Mouse (Mus musculus) layer of hippocampus, adult 8-10 months (tissue): ENCODE data around the gene Tmem143. TPM values are rescaled to one million over a fixed set of nuclear protein-coding genes. Genes with fewer than 3 reads are reported as not detected.
"Not testable (repeated sequence)": the region's sequence is repeated elsewhere in the genome, so short reads cannot be mapped to it uniquely, and the experiment has no call there.

Source experiments
- DNase-seq, 2 experiments: peaks; one replicate each; pipeline ENCODE4 v3.0.0; 2022; ENCODE audit warnings: low spot score in 2 of 2
- total RNA-seq, 4 experiments: library from RNA; stranded (reverse); gene quantifications; 2 replicates each; pipeline ENCODE4 v1.2.4; 2022

The Tmem143 gene
- total RNA-seq, 4 experiments from 2014 or later: 19.8 to 24.1 (median 21.2) TPM

DNA sequence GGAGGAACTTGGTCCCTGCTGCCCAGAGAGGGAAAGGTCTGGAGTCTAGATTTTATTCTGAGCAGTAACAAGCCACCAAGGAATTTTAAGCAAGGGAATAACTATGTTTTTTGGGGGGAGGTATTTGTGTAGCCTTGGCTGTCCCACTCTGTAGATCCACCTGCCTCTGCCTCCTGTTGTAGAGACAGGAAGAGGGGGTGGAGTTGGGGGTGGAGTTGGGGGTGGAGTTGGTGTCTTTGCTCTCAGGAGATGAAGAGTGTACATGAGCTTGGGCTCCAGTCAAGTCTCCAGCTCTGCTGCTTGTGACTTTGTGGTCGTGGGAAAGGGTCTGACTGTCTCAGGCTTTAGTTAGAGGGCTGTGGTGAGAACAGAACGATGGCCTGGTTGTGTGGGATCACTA lies 15.7 kb upstream of the Tmem143 start:
- no peak for DNase-seq

DNA sequence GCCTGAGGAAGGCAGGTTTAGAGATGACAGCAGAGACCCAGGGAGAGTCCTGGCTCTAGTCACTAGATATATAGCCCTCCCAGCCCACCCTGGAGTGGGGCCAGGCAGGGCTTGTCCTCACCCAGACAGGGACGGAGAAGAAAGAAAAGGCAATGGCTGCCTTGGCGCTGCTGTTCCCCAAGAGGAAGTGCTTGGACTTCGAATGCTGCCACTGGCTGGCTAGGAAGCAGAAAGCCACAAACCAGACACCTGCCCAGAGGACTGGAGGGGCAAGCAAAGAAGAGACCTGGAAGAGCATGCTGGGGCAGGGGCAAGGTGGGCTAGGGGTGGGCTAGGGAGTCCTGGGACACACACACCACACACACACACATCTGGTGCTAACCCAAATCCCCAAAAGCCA lies 9.5 kb upstream of the Tmem143 start:
- no peak for DNase-seq

DNA sequence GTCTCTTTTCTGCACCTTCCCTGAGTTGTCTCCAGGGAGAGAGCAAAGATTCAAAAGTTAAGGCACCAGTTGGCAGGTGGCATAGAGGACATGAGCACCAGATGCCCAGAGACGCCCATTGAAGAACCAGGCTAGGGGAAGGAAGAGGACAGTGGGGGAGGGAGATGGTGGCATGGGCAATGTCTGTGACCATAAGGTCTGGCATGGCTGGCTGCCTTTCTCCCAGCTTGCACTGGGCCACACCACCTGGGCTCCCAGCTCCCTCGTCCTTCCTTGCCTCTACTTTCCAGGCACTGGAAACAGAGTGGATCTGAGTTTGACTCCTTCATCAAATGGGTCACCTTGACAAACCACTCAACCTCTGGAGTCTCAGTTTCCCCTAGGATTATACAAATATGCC lies 4.1 kb upstream of the Tmem143 start:
- DNase-seq: no peak

DNA sequence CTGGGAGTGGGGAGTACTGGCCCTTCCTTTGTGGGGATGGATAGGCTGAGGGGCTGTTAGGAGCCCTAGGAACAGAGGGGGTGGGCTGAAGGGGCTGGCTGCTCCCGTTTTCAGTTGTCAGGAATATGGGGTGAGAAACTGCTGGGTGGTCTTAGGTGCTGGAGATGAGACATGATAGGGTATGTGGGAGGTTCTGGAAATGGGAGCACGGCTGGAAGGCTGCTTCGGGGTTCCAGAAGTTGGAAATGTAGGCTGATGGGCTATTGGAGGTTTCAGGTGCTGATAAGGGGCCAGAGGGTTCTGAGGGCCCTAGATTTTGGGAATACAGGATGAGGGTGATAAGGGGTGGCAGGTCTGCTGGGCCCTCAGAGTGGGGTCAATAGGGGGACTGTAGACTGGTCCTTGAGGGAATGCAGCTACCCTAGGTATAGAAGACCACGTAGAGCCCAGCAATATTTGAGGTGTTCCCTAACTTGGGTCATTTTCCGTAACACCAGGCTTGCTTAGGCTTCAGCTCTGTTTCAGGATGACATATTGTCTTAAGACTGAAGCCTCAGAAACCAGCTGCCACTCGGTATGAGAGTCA lies 717 bp upstream of the Tmem143 start:
- no peak for DNase-seq

DNA sequence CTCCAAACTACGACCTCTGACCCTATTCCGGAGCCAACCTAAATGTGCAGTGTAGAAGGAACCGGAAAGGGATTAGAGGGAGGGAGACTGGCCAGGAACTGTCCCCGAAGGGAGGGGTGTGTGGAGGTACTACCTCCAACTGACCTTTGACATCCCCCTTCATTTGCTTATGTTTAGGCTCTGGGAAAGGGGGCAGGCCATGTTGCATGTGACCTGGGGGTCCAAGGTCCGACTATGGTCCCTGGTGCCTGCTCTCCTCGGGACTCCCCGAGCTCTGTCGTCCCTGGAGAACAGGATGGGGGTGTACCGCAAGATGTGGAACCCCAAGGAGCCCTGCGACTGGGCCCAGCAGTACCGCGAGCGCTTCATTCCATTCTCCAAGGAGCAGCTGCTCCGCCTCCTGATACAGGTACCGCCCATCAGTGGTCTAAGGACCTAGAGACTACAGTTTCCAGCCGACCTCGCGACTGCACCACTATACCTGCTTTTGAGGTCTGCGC lies 567 bp downstream of the Tmem143 start:
- DNase-seq: peak; percentile 56 to 65

DNA sequence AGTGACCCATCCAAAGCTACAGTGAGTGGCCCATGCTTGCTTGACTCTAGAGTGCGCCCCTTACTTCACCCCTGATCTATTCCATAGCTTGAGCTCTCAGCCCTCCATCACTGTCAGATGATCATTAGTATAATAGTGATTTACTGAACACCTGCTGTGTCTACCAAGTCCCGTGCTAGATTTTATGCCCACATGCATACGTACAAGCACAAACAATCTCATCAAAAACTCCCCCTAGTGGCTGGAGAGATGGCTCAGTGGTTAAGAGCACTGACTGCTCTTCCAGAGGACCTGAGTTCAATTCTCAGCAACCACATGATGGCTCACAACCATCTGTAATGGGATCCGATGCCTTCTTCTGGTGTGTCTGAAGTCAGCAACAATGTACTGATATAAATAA lies 1.4 kb downstream of the Tmem143 start:
- DNase-seq: not testable (repeated sequence)

DNA sequence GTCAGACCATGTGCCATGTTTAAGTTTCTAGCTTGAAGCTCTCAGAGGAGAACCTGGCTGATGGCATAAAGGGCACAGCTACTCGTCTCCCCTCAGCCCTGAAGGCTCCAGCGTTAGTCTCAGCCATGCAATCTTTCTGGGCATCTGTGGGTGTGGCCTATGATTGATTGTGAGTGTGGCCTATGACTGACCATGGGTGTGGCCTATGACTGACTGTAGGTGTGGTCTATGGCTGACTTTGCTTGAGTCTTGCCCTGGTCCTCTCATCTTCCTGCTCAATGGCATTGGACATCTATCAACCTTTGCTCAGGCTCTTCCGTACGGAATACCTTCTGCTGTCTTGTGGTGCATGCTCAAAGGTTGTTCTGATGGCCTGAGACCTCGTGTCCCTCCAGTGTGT lies 4.8 kb downstream of the Tmem143 start:
- DNase-seq: no peak

DNA sequence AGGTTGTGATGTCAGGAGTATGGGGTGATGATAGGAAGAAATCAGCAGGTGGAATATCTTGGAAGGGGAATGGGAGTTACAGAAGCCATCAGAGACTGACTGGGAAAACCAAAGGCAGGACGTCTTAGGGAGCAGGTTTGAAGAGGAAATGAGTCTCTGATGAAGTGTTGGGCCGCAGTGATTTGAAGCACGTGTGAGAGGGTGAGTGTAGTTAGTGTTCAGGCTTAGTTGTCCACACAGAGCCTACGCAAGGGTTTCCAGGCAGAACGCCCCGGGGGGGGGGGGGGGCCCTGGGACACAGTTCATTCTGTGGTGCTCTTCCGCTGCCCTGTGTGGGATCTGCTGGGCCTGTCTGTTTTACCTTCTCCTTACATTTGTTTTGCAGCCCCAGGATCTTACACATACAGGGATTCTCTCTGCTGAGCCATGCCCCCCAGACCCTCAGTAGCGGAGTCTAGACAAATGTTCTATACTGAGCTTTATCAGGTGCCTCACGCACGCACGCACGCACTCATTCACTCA lies 5.8 kb downstream of the Tmem143 start:
- no peak for DNase-seq

DNA sequence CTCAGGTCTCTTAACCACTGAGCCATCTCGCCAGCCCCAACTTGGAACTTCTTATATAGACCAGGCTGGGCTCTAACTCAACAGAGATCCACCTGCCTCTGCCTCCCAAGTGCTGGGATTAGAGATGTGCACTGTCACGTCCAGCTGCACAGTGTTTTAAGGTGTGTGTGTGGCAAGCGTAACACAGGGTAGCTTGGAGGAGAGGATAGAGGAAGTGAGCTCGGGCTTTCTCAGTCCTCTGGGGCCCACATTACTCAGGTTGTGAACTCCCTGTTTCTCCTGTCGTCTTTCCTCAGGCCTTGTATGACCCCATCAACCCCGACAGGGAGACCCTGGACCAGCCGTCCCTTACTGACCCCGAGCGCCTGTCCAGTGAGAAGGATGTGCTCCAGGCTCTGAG lies 9.9 kb downstream of the Tmem143 start:
- DNase-seq: no peak

DNA sequence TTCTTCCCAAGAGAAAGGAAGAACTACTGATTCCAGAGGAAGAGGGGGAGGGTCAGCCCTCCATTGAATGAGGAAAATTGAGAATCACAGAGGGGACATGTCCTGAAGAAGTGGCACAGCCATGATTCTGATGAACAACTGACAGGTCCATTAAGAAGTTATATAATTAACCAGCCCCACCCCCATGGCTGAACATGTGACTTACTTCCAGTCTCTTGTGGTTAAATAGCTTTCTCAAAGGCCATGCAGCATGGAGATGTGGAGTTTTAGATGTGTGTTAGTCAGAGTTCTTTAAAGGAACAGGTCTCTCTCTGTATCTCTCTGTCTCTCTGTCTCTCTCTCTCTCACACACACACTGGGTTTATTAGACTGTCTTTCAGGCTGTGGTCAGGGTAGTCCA lies 11.6 kb downstream of the Tmem143 start:
- DNase-seq: no peak

DNA sequence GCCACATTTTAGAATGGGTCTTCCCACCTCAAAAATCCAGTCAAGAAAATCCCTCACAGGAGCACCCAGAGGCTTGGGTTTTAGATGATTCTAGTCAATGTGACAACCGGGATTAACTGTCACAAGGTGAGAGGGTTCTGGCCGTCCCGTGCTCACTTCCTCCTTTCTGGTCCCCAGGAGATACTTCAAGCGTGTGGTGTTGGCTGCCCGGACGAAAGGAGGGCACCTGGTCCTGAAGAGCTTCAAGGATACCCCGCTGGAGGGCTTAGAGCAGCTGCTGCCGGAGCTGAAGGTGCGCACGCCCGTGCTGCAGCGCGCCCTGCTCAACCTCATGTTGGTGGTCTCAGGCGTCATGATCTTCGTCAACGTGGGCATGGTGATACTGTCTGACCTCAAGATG lies 12.4 kb downstream of the Tmem143 start:
- DNase-seq: no peak

DNA sequence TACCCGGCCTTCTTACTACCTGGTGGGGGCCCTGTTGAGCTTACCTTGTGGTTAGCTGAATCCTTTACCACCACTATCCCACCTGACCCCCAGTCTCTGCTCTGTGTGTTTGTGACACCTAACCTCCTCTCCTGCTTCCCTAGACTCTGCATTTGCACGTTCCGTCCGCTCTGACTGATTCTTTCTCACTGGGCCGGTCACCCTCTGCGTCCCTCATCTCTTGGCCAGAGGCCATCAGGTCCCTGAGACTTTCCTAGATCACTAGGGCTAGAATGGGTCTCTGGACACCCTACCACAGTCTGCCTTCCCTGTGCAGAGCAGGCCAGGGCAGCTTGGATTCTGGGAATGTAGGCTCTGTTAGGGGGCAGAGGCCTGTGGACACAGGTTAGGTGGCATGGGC lies 17.3 kb downstream of the Tmem143 start:
- DNase-seq: no peak

DNA sequence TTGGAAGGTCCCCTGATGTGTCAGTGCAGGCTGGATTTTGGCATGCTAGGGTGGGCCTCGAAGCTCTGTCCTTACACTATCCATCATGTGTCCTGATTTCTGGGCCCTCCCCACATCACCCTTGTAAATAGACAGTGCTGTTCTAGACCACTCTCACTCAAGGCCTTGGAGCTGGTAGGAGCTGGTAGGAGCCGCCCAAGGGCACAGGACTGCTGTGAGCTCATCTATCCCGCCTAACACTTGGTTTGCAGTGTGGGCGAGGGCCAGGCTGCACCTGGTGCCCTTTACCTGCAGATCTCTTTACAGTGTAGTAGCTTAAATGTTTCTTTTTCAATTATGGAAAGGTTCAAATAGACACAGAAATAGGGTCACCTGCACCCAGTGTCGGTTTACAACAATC lies 18.3 kb downstream of the Tmem143 start:
- DNase-seq: no peak

DNA sequence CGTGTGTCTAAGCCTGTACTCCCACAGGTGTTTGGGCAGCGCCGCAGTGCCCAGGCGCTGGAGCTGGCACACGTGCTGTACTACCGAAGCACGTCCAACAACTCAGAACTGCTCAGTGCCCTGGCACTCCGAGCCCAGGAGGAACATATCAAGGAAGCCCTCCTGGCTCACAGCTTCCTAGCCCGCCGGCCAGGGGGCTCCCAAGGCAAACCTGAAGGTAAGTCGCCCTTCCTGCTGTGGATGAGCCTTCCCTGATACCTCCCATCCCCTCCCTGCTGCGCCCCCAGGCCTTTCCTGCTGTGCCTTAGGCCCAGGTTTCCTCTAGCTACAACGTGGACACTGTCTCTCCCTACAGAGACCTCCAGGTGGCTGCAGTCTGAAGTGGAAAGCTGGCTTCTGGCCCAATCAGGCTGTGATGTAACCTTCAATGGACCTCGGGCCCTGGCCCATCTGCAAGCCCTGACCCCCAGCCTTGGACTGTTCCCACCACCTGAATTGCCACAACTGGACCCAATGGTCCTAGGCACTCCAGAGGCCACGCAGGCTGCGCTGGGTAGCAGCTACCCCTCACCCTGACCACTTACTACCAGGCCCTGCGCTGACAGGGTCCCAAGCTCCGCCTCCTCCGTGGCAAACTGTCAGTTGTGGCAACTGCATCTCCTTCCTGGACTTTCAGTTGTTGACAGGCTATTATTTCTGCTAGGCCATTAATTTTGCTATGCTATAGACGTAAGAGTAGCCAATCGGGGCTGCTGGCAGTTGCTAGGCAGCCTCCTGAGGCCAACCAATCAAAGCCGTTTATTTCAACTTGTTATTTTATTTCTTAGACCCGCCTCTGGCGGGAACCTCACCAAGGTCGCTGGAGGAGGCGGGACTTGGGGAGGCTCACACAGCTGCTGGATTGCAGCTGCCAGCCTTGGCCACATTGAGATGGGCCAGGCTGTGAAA lies 19.6 kb downstream of the Tmem143 start:
- DNase-seq: peak; percentile 74 to 82

DNA sequence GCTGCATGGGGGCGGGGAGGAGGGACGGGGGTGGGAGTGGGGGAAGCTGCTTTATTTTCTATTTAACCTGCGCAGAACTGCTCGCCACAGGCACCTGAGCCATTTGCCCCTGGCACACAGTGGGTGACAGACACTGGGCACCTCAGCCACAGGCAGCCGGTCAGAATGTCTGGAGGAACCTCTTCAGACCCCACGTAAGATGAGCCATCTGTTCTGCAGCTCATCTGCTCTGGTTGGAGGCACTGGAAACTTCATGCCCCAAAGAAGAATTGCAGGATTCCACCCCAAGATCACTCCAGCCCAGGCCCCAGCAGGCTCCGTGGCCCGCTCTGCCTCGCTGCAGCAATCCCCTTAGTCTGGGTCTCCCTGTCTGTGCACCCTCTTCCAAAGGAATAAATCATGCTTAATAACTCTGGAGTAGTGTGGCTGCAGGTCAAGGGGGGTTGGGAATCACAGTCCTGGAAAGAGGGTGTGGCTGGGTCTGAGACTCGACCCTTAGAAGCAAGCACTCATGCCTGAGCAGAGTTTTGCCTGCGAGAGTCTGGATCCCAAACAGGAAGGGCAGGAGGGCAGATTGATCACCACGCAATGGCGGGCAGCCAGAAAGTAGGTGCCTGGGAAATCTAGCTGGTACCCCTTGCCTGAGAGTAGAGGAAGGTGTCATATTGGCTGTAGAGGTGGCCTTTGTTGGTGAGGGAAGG lies 20.4 kb downstream of the Tmem143 start:
- no peak for DNase-seq

DNA sequence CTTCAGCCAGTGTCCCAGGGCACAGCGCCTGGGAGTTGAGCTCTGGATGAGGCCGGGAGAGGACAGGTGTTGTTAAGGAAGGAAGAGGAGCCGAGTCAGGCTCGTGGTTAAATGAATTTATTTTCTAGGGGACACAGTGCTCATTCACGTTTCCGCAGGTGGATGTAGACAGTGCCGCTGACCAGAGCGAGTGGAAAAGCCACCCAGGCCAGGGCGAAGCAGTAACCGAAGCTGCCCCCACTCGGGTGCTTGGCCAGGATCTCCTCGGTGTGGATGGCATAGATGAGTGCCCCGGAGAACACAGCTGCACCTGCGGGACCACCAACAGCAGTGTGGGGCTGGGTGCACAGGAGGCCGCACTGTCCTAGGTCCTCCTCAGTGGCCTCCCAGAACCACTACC lies 21.2 kb downstream of the Tmem143 start:
- no peak for DNase-seq

DNA sequence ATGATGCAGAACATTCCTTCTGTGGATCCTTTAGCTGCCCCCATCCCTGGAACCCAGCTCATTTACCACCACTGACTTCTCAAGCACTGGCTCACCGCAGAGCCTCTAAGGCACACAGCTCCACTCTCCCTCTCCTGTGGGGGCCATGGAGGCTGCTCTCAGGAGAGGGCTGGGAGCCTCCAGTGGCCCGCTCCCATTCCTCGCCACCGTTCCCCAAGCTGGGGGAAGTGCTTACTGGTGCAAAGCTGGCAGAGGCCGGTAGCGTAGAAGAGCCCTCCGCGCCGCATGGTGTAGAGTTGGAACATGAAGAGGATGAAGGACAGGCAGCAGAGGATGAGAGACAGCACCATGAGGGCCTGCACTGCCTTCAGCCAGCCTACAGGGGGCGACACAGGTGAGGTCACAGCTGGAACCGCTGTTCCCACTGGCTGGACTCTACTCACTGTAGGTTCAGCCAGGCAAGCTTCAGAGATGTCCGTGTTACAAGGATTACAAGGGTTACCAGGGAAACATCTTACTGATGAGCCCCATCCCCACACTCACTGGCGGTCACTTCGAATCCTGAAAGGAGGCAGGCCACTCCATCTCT lies 22.4 kb downstream of the Tmem143 start:
- DNase-seq: no peak

DNA sequence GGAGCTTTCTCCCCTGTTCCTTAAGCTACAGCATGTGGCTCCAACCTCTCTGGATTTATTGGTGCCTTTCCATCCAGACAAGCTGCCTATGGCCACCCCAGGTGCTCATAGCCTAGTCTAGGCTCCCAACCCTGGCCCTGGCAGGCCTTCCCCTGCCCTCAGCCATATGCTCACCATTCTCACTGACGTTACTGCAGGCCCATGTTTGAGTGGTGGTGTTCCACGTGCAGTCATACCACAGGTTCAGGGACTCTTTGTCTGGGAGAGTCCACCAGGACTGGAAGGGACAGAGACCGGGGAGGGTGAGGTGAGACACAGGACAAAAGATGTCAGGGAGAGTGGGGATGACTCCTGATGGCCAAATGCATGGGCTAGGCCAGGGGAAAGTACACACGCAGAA lies 23.0 kb downstream of the Tmem143 start:
- no peak for DNase-seq

DNA sequence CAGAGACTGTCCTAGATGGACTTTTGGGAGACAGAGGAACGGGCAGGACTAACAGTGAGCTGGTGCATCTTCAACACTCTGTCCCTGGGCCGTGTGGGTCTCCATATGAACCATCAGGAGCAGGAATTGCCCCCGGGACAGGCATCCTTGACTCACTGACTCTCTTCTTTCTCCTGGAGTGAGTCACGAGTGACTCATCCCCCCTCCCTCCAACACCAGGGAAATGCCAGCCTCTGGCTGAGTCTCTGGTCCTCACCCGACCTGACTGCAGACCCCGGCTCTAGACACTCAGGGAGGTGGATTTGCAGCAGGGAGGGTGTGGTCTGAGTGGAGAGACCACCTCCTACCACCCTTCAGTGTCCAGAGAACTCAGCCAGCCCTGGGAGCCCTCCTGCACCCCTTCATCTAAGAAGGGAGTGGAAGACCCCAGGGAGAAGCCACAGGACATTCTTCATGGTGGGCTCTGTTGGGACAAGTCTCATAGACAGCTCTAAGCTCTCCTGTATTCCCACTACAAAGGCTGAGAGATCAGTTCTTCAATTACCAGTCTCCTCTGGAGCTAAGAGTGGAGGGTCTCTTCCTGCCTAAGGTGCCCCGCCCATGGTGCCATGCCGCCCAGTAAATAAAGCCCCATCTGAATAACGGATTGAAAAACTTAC lies 24.0 kb downstream of the Tmem143 start:
- no peak for DNase-seq

DNA sequence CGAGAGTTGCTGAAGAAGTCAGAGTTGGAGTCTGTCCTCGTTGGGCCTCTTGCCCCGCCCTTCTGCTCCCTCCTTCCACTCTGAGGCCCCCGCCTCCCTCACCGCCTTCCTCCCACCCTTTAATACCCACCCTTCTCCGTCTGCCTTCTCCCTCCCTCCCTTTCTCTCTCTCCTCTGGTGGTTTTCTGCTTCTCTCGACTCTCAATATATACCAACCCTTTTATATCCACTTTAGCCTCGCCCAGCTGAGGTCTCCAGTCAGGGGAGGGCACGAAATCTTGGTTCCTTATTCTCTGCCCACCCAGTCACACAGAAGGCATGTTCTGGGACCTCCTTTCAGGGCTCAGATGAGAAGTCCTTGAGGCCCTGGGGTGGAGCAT lies 24.5 kb downstream of the Tmem143 start, which contains the start of gene Emp3:
Gene Emp3, minus strand, starts transcription at position 163 of the 380 bp plus-strand sequence.
- DNase-seq: no peak
